Comparison of ENCODE assay signal across 19 mouse cellular contexts in genomic region chr8:128260836-128261235, GRCm38 (mm10).
"Had no signal": no experiment of that assay in that cellular context is flagged by ENCODE, and none has a peak within 500 bp of the region (broad histone marks: within the 10 kb centered on the region; RNA-seq: fewer than 3 reads in every experiment).

No protein-coding gene starts in this region.

- DNase-seq: kidney, postnatal 10 days; kidney, postnatal 36 days; liver, postnatal 0 days; lung, embryonic 14.5 days; retina, postnatal 1 day; right cerebral cortex, postnatal 25 days; thymus, adult 18-20 months; thymus, postnatal 36 days had no signal

- H3K9me3 ChIP-seq: kidney, embryonic 15.5 days; limb, embryonic 12.5 days; limb, embryonic 15.5 days; midbrain, embryonic 12.5 days; midbrain, embryonic 15.5 days; neural tube, embryonic 13.5 days had no signal

- H3K27ac ChIP-seq: kidney, embryonic 15.5 days; limb, embryonic 12.5 days; limb, embryonic 15.5 days; liver, embryonic 14.5 days; macrophage; midbrain, embryonic 12.5 days; midbrain, embryonic 15.5 days; neural tube, embryonic 13.5 days had no signal

- H3K4me3 ChIP-seq: kidney, embryonic 15.5 days; limb, embryonic 12.5 days; limb, embryonic 15.5 days; midbrain, embryonic 12.5 days; midbrain, embryonic 15.5 days; myocyte; neural tube, embryonic 13.5 days had no signal

- H3K27me3 ChIP-seq: kidney, embryonic 15.5 days; limb, embryonic 12.5 days; limb, embryonic 15.5 days; midbrain, embryonic 12.5 days; midbrain, embryonic 15.5 days; neural tube, embryonic 13.5 days had no signal

- H3K4me2 ChIP-seq: kidney, embryonic 15.5 days; limb, embryonic 12.5 days; limb, embryonic 15.5 days; liver, embryonic 11.5 days; lung, embryonic 14.5 days; midbrain, embryonic 12.5 days; midbrain, embryonic 15.5 days; neural tube, embryonic 13.5 days had no signal

- ATAC-seq: liver, postnatal 0 days; lung, postnatal 0 days; midbrain, embryonic 15.5 days had no signal

- H3K36me3 ChIP-seq: kidney, embryonic 15.5 days; limb, embryonic 12.5 days; limb, embryonic 15.5 days; midbrain, embryonic 12.5 days; midbrain, embryonic 15.5 days; neural tube, embryonic 13.5 days had no signal

- H3K9ac ChIP-seq: kidney, embryonic 15.5 days; limb, embryonic 12.5 days; limb, embryonic 15.5 days; liver, embryonic 14.5 days; liver, postnatal 0 days; lung, embryonic 14.5 days; midbrain, embryonic 12.5 days; midbrain, embryonic 15.5 days; neural tube, embryonic 13.5 days had no signal
